Mouse (Mus musculus) myocyte (in vitro differentiated cells): Measurements from ENCODE around the gene Mybph.

ENCODE experiments used
- MAX ChIP-seq: IDR thresholded peaks from one replicate; pipeline ENCODE4 v1.6.1; 2011; ENCODE audit warnings: low read depth, mild to moderate bottlenecking, control low read depth
- MYOD1 ChIP-seq, 3 experiments: IDR thresholded peaks; one replicate each; pipeline ENCODE4 v1.6.1; 2011; ENCODE audit warnings: control low read depth in 2 of 3, low read depth in 2 of 3, mild to moderate bottlenecking in 2 of 3, moderate library complexity in 1 of 3; ENCODE audit not compliant: insufficient read length in 2 of 3, control insufficient read depth in 1 of 3
- POLR2A ChIP-seq: IDR thresholded peaks from one replicate; pipeline ENCODE4 v1.6.1; 2011; ENCODE audit warnings: low read depth, mild to moderate bottlenecking, control low read depth, moderate library complexity; ENCODE audit not compliant: insufficient read length
- REST ChIP-seq: IDR thresholded peaks from one replicate; pipeline ENCODE4 v1.6.1; 2011; ENCODE audit warnings: mild to moderate bottlenecking, control low read depth, moderate library complexity; ENCODE audit not compliant: insufficient read depth, insufficient read length
- TCF12 ChIP-seq: IDR thresholded peaks from one replicate; pipeline ENCODE4 v1.6.1; 2011; ENCODE audit warnings: mild to moderate bottlenecking, control low read depth; ENCODE audit not compliant: poor library complexity, insufficient read depth, severe bottlenecking
- TCF3 ChIP-seq: IDR thresholded peaks from one replicate; pipeline ENCODE4 v1.6.1; 2011; ENCODE audit warnings: low read depth, control low read depth; ENCODE audit not compliant: insufficient read length
- USF1 ChIP-seq: IDR thresholded peaks from one replicate; pipeline ENCODE4 v1.6.1; 2011; ENCODE audit warnings: low read depth, mild to moderate bottlenecking, control low read depth, moderate library complexity

DNA sequence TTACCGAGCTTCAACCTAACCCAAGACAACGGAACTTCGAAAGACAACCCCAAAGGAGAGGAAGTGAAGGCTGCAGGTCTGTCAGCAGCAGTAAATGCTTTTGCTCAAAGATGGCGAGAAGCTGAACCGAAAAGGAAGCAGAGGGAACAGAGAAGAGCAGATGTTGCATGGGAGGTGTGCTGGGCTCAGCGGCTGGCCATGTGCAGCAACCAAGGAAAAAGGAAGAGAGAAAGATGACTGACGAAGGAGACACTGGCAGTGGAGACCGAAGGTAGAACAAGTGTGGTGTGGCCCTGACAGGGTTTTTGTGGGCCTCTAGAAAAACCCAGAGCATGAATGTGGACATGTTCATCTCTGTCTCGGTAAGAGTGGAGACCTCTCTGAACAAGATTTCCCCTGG is 47.5 kb downstream of the Mybph start:
- no peak for TF ChIP-seq TCF12
- TF ChIP-seq MYOD1 (IDR thresholded peaks at IDR 0.05; ENCODE audit: control insufficient read depth in 1 of 3, insufficient read length in 2 of 3, low read depth in 2 of 3): no peak
- TF ChIP-seq POLR2A: no peak
- no peak for TF ChIP-seq TCF3
- no peak for TF ChIP-seq USF1
- TF ChIP-seq MAX: no peak
- no peak for TF ChIP-seq REST
